Mouse (Mus musculus) forebrain, embryonic 11.5 days (tissue): ENCODE data around the gene Ccdc91. TPM values are rescaled to one million over a fixed set of nuclear protein-coding genes. Genes with fewer than 3 reads are reported as not detected.

Experiments used
- ATAC-seq: fragments of 200-750 bp; cut with Nextera tagmentation; replicated peaks from 2 replicates; pipeline ENCODE4 v1.8.0; 2017; ENCODE audit warnings: moderate TSS enrichment; ENCODE audit not compliant: low FRiP score
- DNase-seq: peaks from one replicate; pipeline ENCODE4 v3.0.0-alpha.2; 2017; ENCODE audit warnings: low spot score
- H3K27ac ChIP-seq: fragments of 300-500 bp; sonication (generic); 2 replicates; pipeline ENCODE4 v1.5.1; 2014; ENCODE audit warnings: low read depth, low read length
- H3K27me3 ChIP-seq: fragments of 300-500 bp; sonication (generic); 2 replicates; pipeline ENCODE4 v1.6.1; 2014; ENCODE audit warnings: mild to moderate bottlenecking, low read length, mixed read lengths; ENCODE audit not compliant: control insufficient read depth, insufficient read depth
- H3K36me3 ChIP-seq: fragments of 300-500 bp; sonication (generic); 2 replicates; pipeline ENCODE4 v1.6.1; 2014; ENCODE audit warnings: mild to moderate bottlenecking, low read length, moderate library complexity, mixed read lengths; ENCODE audit not compliant: control insufficient read depth, insufficient read depth
- H3K4me1 ChIP-seq: fragments of 300-500 bp; sonication (generic); replicated peaks from 2 replicates; pipeline ENCODE4 v1.6.1; 2014; ENCODE audit warnings: low read length, mixed read lengths; ENCODE audit not compliant: control insufficient read depth, insufficient read depth
- H3K4me2 ChIP-seq: fragments of 300-500 bp; sonication (generic); 2 replicates; pipeline ENCODE4 v1.6.1; 2014; ENCODE audit warnings: low read depth, mild to moderate bottlenecking, low read length, moderate library complexity, mixed read lengths; ENCODE audit not compliant: severe bottlenecking
- H3K4me3 ChIP-seq: fragments of 300-500 bp; sonication (generic); 2 replicates; pipeline ENCODE4 v1.5.1; 2014; ENCODE audit warnings: low read depth, low read length
- H3K9ac ChIP-seq: fragments of 300-500 bp; sonication (generic); 2 replicates; pipeline ENCODE4 v1.6.1; 2014; ENCODE audit warnings: low read length
- H3K9me3 ChIP-seq: fragments of 300-500 bp; sonication (generic); 2 replicates; pipeline ENCODE4 v1.6.1; 2016; ENCODE audit warnings: low read length, mixed read lengths; ENCODE audit not compliant: control insufficient read depth
- WGBS: fragments of 180-500 bp; shearing (Covaris S2); extraction: QIAGEN DNeasy Blood & Tissue Kit; methylation state at CpG from one replicate; pipeline ENCODE4 v1.1.7; 2014; 5-methylcytosine and 5-hydroxymethylcytosine counted together
- polyA plus RNA-seq: library from polyadenylated mRNA; unstranded; fragments of >200 nt; fragmentation: Nextera tagmentation; extraction: Ambion mirVana; gene quantifications from 2 replicates; pipeline ENCODE4 v1.2.1, GENCODE M21; 2014

Ccdc91 gene
- polyA plus RNA-seq, 1 experiment from 2014 or later: 27.3 TPM

- 64% methylated on average over 3 of the region's 3 CpGs for WGBS
- Histone ChIP-seq H3K36me3 (no peaks in the 10 kb centered on the region), H3K27ac (no peak overlapping the region), H3K9me3 (no peaks in the 10 kb centered on the region), H3K9ac (no peak overlapping the region), H3K27me3 (no peaks in the 10 kb centered on the region), H3K4me1 (no peaks in the 10 kb centered on the region), H3K4me3 (no peak overlapping the region), H3K4me2 (no peak overlapping the region)
- DNase-seq: no peak
- no peak for ATAC-seq
Observed at GRCm38 (mm10) chr6:147587675-147588074, 112.0 kb downstream of the Ccdc91 start.

- Histone ChIP-seq H3K36me3 (no peaks in the 10 kb centered on the region), H3K27me3 (no peaks in the 10 kb centered on the region), H3K4me1 (no peaks in the 10 kb centered on the region), H3K9me3 (no peaks in the 10 kb centered on the region), H3K9ac (no peak overlapping the region), H3K4me3 (no peak overlapping the region), H3K27ac (no peak overlapping the region), H3K4me2 (no peak overlapping the region)
- no peak for ATAC-seq
- no peak for DNase-seq
- 90% methylated on average over 10 of the region's 10 CpGs for WGBS
Observed at GRCm38 (mm10) chr6:147606666-147607065, 131.0 kb downstream of the Ccdc91 start.

GRCm38 (mm10) chr6:147607613-147608012, 132.0 kb downstream of the Ccdc91 start:
- DNase-seq: no peak
- 58% methylated on average over 6 of the region's 6 CpGs for WGBS

GRCm38 (mm10) chr6:147615306-147615705, 139.7 kb downstream of the Ccdc91 start:
- ATAC-seq: no peak
- WGBS: 73% methylated on average over 2 of the region's 2 CpGs

More at GRCm38 (mm10) chr6:147607613-147608012, 132.0 kb downstream of the Ccdc91 start:
- Histone ChIP-seq H3K9ac (no peak overlapping the region), H3K27ac (no peak overlapping the region), H3K9me3 (no peaks in the 10 kb centered on the region), H3K4me2 (no peak overlapping the region), H3K4me3 (no peak overlapping the region), H3K4me1 (no peaks in the 10 kb centered on the region), H3K36me3 (no peaks in the 10 kb centered on the region), H3K27me3 (no peaks in the 10 kb centered on the region)
- ATAC-seq: no peak

GRCm38 (mm10) chr6:147623142-147623541, 147.5 kb downstream of the Ccdc91 start:
- Histone ChIP-seq H3K36me3 (no peaks in the 10 kb centered on the region), H3K27ac (no peak overlapping the region), H3K9me3 (no peaks in the 10 kb centered on the region), H3K4me2 (no peak overlapping the region), H3K9ac (no peak overlapping the region), H3K27me3 (no peaks in the 10 kb centered on the region), H3K4me3 (no peak overlapping the region), H3K4me1 (no peaks in the 10 kb centered on the region)
- no peak for ATAC-seq
- WGBS: 94% methylated on average over 3 of the region's 3 CpGs
- DNase-seq: no peak

More at GRCm38 (mm10) chr6:147615306-147615705, 139.7 kb downstream of the Ccdc91 start:
- no peak for DNase-seq
- H3K4me1 ChIP-seq: no peaks in the 10 kb centered on the region
- no peak overlapping the region for H3K9ac ChIP-seq
- H3K4me3 ChIP-seq: no peak overlapping the region
- H3K27me3 ChIP-seq: no peaks in the 10 kb centered on the region
- H3K4me2 ChIP-seq: no peak overlapping the region
- H3K36me3 ChIP-seq: no peaks in the 10 kb centered on the region
- no peak overlapping the region for H3K27ac ChIP-seq
- no peaks in the 10 kb centered on the region for H3K9me3 ChIP-seq

GRCm38 (mm10) chr6:147636464-147636863, 160.8 kb downstream of the Ccdc91 start:
- Histone ChIP-seq H3K4me1 (no peaks in the 10 kb centered on the region), H3K27ac (no peak overlapping the region), H3K9ac (no peak overlapping the region), H3K36me3 (no peaks in the 10 kb centered on the region), H3K27me3 (no peaks in the 10 kb centered on the region), H3K9me3 (no peaks in the 10 kb centered on the region), H3K4me2 (no peak overlapping the region), H3K4me3 (no peak overlapping the region)
- DNase-seq (no peak), ATAC-seq (no peak)
- 87% methylated on average over 5 of the region's 5 CpGs for WGBS

GRCm38 (mm10) chr6:147643875-147644274, 168.2 kb downstream of the Ccdc91 start:
- 92% methylated on average over 7 of the region's 7 CpGs for WGBS
- H3K4me3 ChIP-seq: no peak overlapping the region
- H3K4me2 ChIP-seq: no peak overlapping the region

GRCm38 (mm10) chr6:147644391-147644790, 168.8 kb downstream of the Ccdc91 start:
- DNase-seq: no peak
- Histone ChIP-seq H3K36me3 (no peaks in the 10 kb centered on the region), H3K9ac (no peak overlapping the region), H3K4me3 (no peak overlapping the region), H3K9me3 (no peaks in the 10 kb centered on the region), H3K27ac (no peak overlapping the region), H3K4me1 (no peaks in the 10 kb centered on the region), H3K4me2 (no peak overlapping the region), H3K27me3 (no peaks in the 10 kb centered on the region)
- no peak for ATAC-seq

More at GRCm38 (mm10) chr6:147643875-147644274, 168.2 kb downstream of the Ccdc91 start:
- Histone ChIP-seq H3K36me3 (no peaks in the 10 kb centered on the region), H3K27ac (no peak overlapping the region), H3K4me1 (no peaks in the 10 kb centered on the region), H3K9ac (no peak overlapping the region), H3K9me3 (no peaks in the 10 kb centered on the region), H3K27me3 (no peaks in the 10 kb centered on the region)
- no peak for ATAC-seq
- no peak for DNase-seq

GRCm38 (mm10) chr6:147646401-147646968, 170.9 kb downstream of the Ccdc91 start:
- DNase-seq (no peak), ATAC-seq (no peak)
- Histone ChIP-seq H3K9ac (no peak overlapping the region), H3K27me3 (no peaks in the 10 kb centered on the region), H3K9me3 (no peaks in the 10 kb centered on the region), H3K27ac (no peak overlapping the region), H3K4me1 (no peaks in the 10 kb centered on the region), H3K4me3 (no peak overlapping the region), H3K4me2 (no peak overlapping the region), H3K36me3 (no peaks in the 10 kb centered on the region)
- 88% methylated on average over 11 of the region's 11 CpGs for WGBS
